Mouse (Mus musculus) hindbrain, embryonic 15.5 days (tissue): ENCODE measurements around the gene Zbtb38. TPM values are rescaled to one million over a fixed set of nuclear protein-coding genes. Genes with fewer than 3 reads are reported as not detected.
"Not testable (repeated sequence)": the region's sequence is repeated elsewhere in the genome, so short reads cannot be mapped to it uniquely, and the experiment has no call there.

Source experiments
- ATAC-seq: fragments of 200-750 bp; cut with Nextera tagmentation; 2 replicates; pipeline ENCODE4 v1.8.0; 2017; ENCODE audit warnings: low read depth, moderate number of reproducible peaks, moderate TSS enrichment; ENCODE audit not compliant: low FRiP score
- H3K27ac ChIP-seq: fragments of 300-500 bp; sonication (generic); replicated peaks from 2 replicates; pipeline ENCODE4 v1.5.1; 2015; ENCODE audit warnings: mild to moderate bottlenecking, inconsistent platforms
- H3K27me3 ChIP-seq: fragments of 300-500 bp; sonication (generic); 2 replicates; pipeline ENCODE4 v1.6.1; 2015; ENCODE audit warnings: control low read depth, inconsistent platforms
- H3K36me3 ChIP-seq: fragments of 300-500 bp; sonication (generic); 2 replicates; pipeline ENCODE4 v1.6.1; 2015; ENCODE audit warnings: control low read depth, inconsistent platforms
- H3K4me1 ChIP-seq: fragments of 300-500 bp; sonication (generic); replicated peaks from 2 replicates; pipeline ENCODE4 v1.6.1; 2015; ENCODE audit warnings: control low read depth, inconsistent platforms
- H3K4me2 ChIP-seq: fragments of 300-500 bp; sonication (generic); 2 replicates; pipeline ENCODE4 v1.6.1; 2015; ENCODE audit warnings: moderate library complexity, mild to moderate bottlenecking, inconsistent platforms
- H3K4me3 ChIP-seq: fragments of 300-500 bp; sonication (generic); 2 replicates; pipeline ENCODE4 v1.5.1; 2015; ENCODE audit warnings: mild to moderate bottlenecking, inconsistent platforms
- H3K9ac ChIP-seq: fragments of 300-500 bp; sonication (generic); 2 replicates; pipeline ENCODE4 v1.6.1; 2015; ENCODE audit warnings: inconsistent platforms
- H3K9me3 ChIP-seq: fragments of 300-500 bp; sonication (generic); 2 replicates; pipeline ENCODE4 v1.6.1; 2016; ENCODE audit warnings: control low read depth, inconsistent platforms
- WGBS: fragments of 180-500 bp; shearing (Covaris S2); methylation state at CpG from one replicate; pipeline ENCODE4 v1.1.7; 2015; 5-methylcytosine and 5-hydroxymethylcytosine counted together
- polyA plus RNA-seq: library from polyadenylated mRNA; unstranded; fragments of >200 nt; fragmentation: Nextera tagmentation; extraction: Ambion mirVana; gene quantifications from 2 replicates; pipeline ENCODE4 v1.2.1, GENCODE M21; 2015

The Zbtb38 gene
- polyA plus RNA-seq, 1 experiment from 2014 or later: 46.1 TPM

DNA sequence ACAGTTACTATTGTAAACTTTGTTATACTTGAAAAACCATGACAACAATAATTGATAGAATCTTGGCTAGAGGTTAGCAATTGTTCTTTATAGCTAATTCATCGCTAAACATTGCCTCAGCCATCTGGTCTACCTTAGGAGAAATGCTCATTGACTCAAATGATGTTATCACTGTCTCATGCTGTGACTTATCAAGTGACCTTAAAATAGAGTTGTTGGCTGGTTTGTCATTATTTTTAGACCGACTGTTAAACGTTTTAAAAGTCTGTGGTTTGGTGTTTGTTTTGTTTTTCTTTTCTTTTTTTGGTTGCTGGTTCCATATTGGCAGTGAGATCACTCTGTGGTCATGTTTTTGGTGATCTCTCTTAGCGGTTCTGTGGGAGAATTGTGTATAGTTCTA is 99.1 kb downstream of the Zbtb38 start:
- H3K4me1 ChIP-seq: no peaks in the 10 kb centered on the region
- WGBS: 84% methylated on average over 4 of the region's 4 CpGs
- no peaks in the 10 kb centered on the region for H3K9me3 ChIP-seq
- no peaks in the 10 kb centered on the region for H3K27me3 ChIP-seq
- no peaks in the 10 kb centered on the region for H3K36me3 ChIP-seq
- H3K4me3 ChIP-seq: no peak overlapping the region
- no peak overlapping the region for H3K9ac ChIP-seq
- no peak overlapping the region for H3K27ac ChIP-seq
- ATAC-seq: no peak
- H3K4me2 ChIP-seq: no peak overlapping the region

DNA sequence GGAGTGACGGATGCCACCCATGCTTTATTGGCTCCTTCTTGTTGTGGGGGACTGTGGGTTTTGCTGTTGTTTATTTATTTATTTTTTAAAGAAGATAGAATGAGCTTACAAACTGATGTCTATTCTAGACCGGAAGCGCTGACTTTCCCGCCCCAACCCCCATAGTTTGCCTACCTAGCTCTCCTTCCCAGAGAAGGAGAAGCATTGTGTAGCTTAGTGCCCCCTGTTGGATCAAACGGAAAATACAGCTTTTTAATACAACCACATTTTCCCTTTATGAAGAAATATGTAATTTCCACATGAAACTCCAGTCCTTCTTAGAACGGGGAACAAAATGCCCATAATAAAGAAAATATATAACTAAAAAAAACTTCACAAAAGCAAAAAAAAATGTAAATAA is 99.9 kb downstream of the Zbtb38 start:
- 62% methylated on average over 6 of the region's 6 CpGs for WGBS
- Histone ChIP-seq H3K36me3 (no peaks in the 10 kb centered on the region), H3K9me3 (no peaks in the 10 kb centered on the region), H3K4me1 (no peaks in the 10 kb centered on the region), H3K4me3 (no peak overlapping the region), H3K4me2 (no peak overlapping the region), H3K27ac (no peak overlapping the region), H3K27me3 (no peaks in the 10 kb centered on the region), H3K9ac (no peak overlapping the region)
- no peak for ATAC-seq

DNA sequence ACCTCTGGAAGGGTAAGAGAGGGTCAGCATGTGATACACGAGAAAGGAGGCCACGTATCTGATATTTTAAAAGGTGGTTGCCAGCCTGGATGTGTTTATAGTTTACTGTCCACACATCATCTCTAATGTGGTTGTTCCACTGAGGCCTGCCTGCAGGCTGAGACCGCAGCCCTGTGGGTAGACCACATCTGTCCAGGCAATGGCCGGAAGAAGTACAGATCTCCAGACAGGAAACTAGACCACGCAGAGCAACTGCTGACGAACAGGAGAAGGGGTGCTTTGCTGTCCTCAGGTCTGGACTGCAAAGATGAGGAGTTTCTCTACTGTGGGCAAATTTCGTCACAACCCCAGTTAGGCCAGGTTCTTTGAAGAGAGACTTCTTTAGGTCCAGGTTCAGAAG is 101.8 kb downstream of the Zbtb38 start:
- Histone ChIP-seq H3K4me3 (no peak overlapping the region), H3K9ac (no peak overlapping the region), H3K4me2 (no peak overlapping the region), H3K36me3 (no peaks in the 10 kb centered on the region), H3K4me1 (no peaks in the 10 kb centered on the region), H3K27me3 (no peaks in the 10 kb centered on the region), H3K27ac (no peak overlapping the region), H3K9me3 (no peaks in the 10 kb centered on the region)
- ATAC-seq: no peak
- 90% methylated on average over 7 of the region's 7 CpGs for WGBS

DNA sequence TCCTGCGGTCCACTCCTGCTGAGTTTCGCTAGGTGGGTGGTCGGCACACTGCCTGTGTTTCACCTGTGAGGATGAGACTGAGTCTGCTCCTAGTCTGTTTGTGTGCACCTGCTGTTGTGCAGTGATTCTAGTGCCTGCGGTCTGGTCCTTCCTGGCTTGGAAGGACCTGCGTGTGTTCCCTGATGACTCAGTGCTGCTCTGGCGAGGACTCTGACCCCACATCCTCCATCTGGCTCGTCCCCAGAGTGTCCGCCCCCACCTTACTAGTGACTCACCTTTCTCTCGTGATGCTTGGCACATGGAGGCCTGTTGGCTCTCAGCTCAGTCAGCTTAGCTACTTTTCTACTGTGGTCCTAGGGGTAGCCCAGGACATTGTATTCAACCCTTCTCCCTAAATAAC is 102.7 kb downstream of the Zbtb38 start:
- H3K27ac ChIP-seq: no peak overlapping the region
- H3K4me3 ChIP-seq: no peak overlapping the region

DNA sequence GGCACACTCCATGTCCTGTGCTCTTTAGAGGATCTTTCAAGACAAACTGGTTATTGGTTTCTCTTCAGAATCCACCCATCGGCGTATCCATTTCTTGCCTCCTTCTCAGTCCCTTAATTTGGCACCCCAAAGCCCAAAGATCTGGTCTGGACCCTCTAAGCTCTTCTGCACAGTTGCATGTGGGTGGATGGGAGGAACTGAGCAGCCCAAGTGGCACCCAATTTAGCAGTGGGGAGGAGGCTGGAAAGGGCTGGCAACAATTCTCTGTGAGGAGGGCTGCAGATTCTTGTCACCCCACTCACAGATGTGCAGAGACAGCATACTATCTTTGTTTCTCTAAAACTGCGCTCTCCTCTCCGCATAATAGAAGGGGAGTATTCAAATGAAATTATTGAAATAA is 103.3 kb downstream of the Zbtb38 start:
- no peak for ATAC-seq
- H3K4me3 ChIP-seq: no peak overlapping the region
- no peaks in the 10 kb centered on the region for H3K9me3 ChIP-seq
- no peak overlapping the region for H3K9ac ChIP-seq
- no peak overlapping the region for H3K27ac ChIP-seq
- H3K36me3 ChIP-seq: no peaks in the 10 kb centered on the region
- no peaks in the 10 kb centered on the region for H3K4me1 ChIP-seq
- no peaks in the 10 kb centered on the region for H3K27me3 ChIP-seq
- WGBS: 96% methylated on average over 4 of the region's 4 CpGs
- H3K4me2 ChIP-seq: no peak overlapping the region

More for the DNA sequence above, 102.7 kb downstream of the Zbtb38 start:
- no peak for ATAC-seq
- Histone ChIP-seq H3K36me3 (no peaks in the 10 kb centered on the region), H3K9ac (no peak overlapping the region), H3K4me2 (no peak overlapping the region), H3K4me1 (no peaks in the 10 kb centered on the region), H3K27me3 (no peaks in the 10 kb centered on the region), H3K9me3 (no peaks in the 10 kb centered on the region)
- 76% methylated on average over 9 of the region's 9 CpGs for WGBS

DNA sequence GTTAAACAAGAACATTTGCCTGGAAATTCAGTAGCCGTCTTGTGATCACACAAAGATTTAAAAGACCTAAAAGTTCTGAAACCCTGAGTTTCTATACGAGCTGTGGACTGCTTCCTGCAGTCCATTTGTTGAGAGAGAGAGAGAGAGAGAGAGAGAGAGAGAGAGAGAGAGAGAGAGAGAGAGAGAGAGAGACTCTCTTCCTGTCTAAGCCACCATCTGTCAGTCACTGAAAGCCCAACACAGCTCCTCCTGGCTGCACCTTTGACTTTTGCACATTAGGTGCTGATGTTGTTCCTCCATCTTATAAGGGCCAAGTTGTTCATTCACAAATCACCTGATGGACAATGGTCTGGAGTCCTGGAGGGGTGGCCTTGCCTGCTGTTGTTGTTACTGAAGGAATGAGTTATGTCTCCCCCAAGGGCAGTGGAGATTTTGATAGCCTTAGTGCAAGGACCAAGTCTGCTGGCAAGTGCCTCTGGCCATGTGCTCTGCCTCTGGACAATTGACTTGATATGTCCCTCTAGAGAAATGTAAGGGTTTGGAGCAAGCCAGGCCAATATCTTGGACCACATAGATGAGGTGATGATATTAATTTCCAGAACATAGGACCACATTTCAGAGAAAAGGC is 105.8 kb downstream of the Zbtb38 start:
- no peaks in the 10 kb centered on the region for H3K9me3 ChIP-seq
- H3K27me3 ChIP-seq: no peaks in the 10 kb centered on the region
- WGBS: 79% methylated on average over 2 of the region's 2 CpGs
- no peak overlapping the region for H3K4me2 ChIP-seq
- no peaks in the 10 kb centered on the region for H3K4me1 ChIP-seq
- no peak for ATAC-seq
- no peaks in the 10 kb centered on the region for H3K36me3 ChIP-seq
- H3K9ac ChIP-seq: no peak overlapping the region
- no peak overlapping the region for H3K27ac ChIP-seq
- no peak overlapping the region for H3K4me3 ChIP-seq

DNA sequence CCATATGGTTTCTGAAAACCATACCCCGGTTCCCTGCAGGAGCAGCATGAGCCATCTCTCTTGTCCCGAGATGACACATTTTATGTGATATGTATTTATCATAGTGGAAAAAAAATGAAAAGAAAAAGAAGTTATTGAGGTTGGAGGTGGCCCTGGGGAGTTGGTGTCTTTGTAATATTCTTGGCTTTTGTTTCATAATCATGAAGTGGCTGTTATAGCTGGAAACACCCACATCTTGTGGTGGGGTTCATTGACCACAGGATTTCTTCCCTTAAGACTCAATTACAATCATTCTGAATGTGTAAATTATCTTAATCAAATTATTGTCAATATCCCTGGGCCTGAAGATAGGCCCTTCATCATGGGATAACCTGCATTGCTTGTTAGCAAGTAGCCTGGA is 107.8 kb downstream of the Zbtb38 start:
- Histone ChIP-seq H3K9me3 (no peaks in the 10 kb centered on the region), H3K4me1 (no peaks in the 10 kb centered on the region), H3K27me3 (no peaks in the 10 kb centered on the region), H3K4me2 (no peak overlapping the region), H3K27ac (no peak overlapping the region), H3K9ac (no peak overlapping the region), H3K4me3 (no peak overlapping the region), H3K36me3 (no peaks in the 10 kb centered on the region)
- ATAC-seq: no peak
- 84% methylated on average over 2 of the region's 2 CpGs for WGBS

DNA sequence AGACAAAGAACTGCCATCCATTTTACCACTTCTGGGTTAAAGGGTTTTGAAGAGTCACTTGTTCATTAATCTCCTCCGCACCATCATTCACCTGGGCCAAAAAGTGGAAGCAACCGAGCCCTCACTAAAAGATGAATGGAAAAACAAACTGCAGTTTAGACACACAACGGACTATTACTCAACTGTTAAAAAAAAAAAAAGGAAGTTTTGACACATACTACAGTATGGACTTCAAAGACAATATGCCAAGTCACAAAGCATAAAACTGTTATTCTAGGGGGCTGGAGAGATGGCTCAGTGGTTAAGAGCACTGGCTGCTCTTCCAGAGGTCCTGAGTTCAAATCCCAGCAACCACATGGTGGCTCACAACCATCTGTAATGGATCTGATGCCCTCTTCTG is 108.6 kb downstream of the Zbtb38 start:
- WGBS: 95% methylated on average over 3 of the region's 3 CpGs
- not testable (repeated sequence) for H3K4me1 ChIP-seq, H3K9me3 ChIP-seq, H3K27ac ChIP-seq, H3K9ac ChIP-seq, H3K4me3 ChIP-seq, ATAC-seq, H3K27me3 ChIP-seq, H3K36me3 ChIP-seq, H3K4me2 ChIP-seq

DNA sequence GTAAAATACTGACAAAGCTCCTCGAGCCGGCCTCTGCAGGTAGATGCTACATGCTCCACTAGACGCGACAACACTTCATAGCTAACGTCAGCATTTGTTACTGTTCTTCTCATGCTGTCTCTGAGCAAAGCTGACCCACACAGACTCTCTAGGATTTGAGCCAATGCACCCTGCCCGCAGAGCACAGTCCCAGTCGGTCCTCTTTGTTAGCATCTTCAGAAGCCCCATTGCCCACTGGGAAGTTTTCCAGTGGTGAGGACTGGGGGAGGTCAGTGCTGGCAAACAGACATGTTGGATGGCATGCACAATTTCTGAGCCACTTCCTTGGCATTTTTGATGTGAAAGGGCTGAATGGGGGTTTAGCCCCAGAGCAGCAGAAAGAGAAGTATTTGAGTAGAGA is 113.2 kb downstream of the Zbtb38 start:
- Histone ChIP-seq H3K4me1 (no peaks in the 10 kb centered on the region), H3K9ac (no peak overlapping the region), H3K4me3 (no peak overlapping the region), H3K36me3 (no peaks in the 10 kb centered on the region), H3K9me3 (no peaks in the 10 kb centered on the region), H3K4me2 (no peak overlapping the region), H3K27ac (no peak overlapping the region), H3K27me3 (no peaks in the 10 kb centered on the region)
- no peak for ATAC-seq
- 79% methylated on average over 7 of the region's 7 CpGs for WGBS

DNA sequence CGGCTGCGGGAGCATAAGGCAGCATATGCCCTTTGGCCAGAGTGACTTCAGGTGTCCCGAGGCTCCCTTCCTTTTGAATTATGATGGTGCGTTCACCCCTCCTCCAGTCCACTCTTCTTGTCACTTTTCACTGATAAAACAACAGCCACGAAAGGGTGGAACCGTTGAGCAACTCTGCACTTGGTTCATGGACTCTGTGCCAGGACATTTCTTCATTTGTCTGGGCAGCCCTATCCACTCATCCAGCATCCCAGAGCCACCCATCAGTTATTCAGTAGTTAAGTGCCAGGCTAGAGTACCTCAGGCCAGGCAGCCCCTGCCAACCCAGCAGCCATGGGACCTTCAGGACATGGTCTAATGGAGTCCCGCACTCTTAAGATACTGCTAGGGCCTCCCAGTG is 114.1 kb downstream of the Zbtb38 start:
- Histone ChIP-seq H3K9me3 (no peaks in the 10 kb centered on the region), H3K4me2 (no peak overlapping the region), H3K4me3 (no peak overlapping the region), H3K27ac (no peak overlapping the region), H3K27me3 (no peaks in the 10 kb centered on the region), H3K4me1 (no peaks in the 10 kb centered on the region), H3K9ac (no peak overlapping the region), H3K36me3 (no peaks in the 10 kb centered on the region)
- 88% methylated on average over 7 of the region's 7 CpGs for WGBS
- ATAC-seq: no peak

DNA sequence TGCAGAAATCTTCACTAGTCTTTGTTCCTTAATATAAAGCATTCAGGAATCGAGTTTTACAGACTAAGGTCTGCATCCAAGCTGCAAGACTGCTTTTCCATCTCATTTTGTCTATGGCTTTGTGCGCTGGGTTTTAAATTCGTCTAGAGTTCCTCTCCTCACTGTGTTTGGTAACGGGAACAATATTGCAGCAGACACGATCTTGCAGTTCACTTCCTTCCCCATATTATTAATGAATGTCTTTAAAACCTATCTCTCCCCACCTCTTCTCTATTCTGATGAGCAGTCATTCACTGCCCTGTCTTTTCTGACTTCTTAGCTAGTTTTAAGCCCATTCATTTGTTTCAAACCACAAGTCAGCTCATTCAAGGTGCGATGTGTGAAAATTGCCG is 115.5 kb downstream of the Zbtb38 start:
- H3K4me3 ChIP-seq: no peak overlapping the region
- no peak overlapping the region for H3K9ac ChIP-seq
- H3K36me3 ChIP-seq: no peaks in the 10 kb centered on the region
- ATAC-seq: no peak
- H3K27ac ChIP-seq: no peak overlapping the region
- H3K4me1 ChIP-seq: no peaks in the 10 kb centered on the region
- peaks cover 2% of the 10 kb centered on the region; the same call in 1 of the 2 replicates for H3K27me3 ChIP-seq
- no peak overlapping the region for H3K4me2 ChIP-seq
- H3K9me3 ChIP-seq: no peaks in the 10 kb centered on the region
- WGBS: 68% methylated on average over 7 of the region's 7 CpGs

DNA sequence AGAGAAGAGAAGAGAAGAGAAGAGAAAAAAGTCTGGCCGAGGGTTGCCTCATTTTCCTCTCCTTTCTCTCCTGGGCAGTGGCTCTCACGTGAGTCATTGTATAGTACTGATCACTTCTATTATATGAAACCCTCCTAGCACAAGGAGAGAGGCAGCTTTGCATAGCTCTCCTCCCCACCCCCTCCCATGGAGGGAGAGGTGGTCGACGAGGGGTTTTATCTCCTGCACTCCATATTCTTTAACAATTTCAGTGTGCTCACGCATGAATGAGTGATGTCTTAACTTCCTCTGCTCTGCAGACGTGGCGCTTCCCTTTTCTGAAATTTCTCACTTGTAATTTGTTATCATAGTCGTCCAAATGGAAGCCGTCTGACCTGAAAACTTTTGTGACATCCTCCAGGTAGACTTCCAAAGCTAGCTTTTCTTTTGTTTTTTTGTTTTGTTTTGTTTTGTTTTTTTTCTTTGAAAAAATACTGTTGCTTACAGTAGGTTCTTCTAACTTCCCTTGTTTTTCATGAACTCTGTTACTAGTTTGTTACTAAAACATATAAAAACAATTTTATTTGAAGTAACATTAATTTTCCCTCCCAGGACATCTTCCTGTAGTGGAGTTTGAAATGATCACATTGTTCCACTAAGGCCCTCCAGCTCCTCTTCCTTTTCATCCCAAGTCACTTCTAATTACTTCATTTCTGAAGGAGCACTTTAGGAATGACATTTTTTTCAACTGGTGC is 116.0 kb downstream of the Zbtb38 start:
- no peaks in the 10 kb centered on the region for H3K9me3 ChIP-seq
- H3K4me3 ChIP-seq: no peak overlapping the region
- no peak for ATAC-seq
- 0 out of 2 replicates have a peak, but pooled peaks cover 3% of the 10 kb centered on the region for H3K4me1 ChIP-seq
- no peak overlapping the region for H3K4me2 ChIP-seq
- WGBS: 51% methylated on average over 9 of the region's 9 CpGs
- peaks cover 3% of the 10 kb centered on the region; the same call in 1 of the 2 replicates for H3K27me3 ChIP-seq
- no peak overlapping the region for H3K9ac ChIP-seq
- no peak overlapping the region for H3K27ac ChIP-seq
- H3K36me3 ChIP-seq: no peaks in the 10 kb centered on the region

DNA sequence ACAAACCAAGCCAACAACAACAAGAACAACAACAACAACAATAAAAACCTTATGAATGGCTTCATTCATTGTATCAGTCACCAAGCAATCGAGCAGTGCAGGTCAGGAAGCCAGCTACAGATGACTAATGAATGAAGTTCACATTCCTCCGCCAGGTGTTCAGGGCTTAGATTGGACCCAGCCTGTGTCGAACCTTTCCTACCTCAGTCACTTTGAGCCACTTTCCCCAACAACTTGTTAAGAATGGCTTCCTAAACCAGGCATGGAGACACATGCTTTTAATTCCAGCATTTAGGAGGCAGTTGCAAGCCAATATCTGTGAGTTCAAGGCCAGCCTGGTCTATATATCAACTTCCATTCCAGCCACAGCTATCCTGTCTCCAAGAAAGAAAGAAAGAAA is 116.7 kb downstream of the Zbtb38 start:
- H3K4me1 ChIP-seq: 0 out of 2 replicates have a peak, but pooled peaks cover 3% of the 10 kb centered on the region
- H3K4me3 ChIP-seq: no peak overlapping the region
- no peak overlapping the region for H3K9ac ChIP-seq
- no peak overlapping the region for H3K4me2 ChIP-seq
- H3K36me3 ChIP-seq: no peaks in the 10 kb centered on the region
- ATAC-seq: no peak
- 85% methylated on average over 3 of the region's 3 CpGs for WGBS
- H3K27ac ChIP-seq: no peak overlapping the region
- no peaks in the 10 kb centered on the region for H3K9me3 ChIP-seq
- H3K27me3 ChIP-seq: peaks cover 3% of the 10 kb centered on the region; the same call in 1 of the 2 replicates
